Mouse (Mus musculus) G1E (cell line): ENCODE measurements around the gene 1700025F22Rik.

ENCODE experiments used
- CTCF ChIP-seq: IDR thresholded peaks from 2 replicates; pipeline ENCODE4 v1.5.1; 2012; ENCODE audit warnings: low read depth, low read length, inconsistent platforms, mixed read lengths
- POLR2AphosphoS5 ChIP-seq: IDR thresholded peaks from 2 replicates; pipeline ENCODE4 v1.6.1; 2012; ENCODE audit warnings: low read depth, low read length, inconsistent platforms; ENCODE audit not compliant: insufficient replicate concordance
- TAL1 ChIP-seq: conservative IDR thresholded peaks from 2 replicates; pipeline ENCODE4 v1.6.1; 2012; ENCODE audit warnings: low read depth, low read length, inconsistent platforms, mixed read lengths

DNA sequence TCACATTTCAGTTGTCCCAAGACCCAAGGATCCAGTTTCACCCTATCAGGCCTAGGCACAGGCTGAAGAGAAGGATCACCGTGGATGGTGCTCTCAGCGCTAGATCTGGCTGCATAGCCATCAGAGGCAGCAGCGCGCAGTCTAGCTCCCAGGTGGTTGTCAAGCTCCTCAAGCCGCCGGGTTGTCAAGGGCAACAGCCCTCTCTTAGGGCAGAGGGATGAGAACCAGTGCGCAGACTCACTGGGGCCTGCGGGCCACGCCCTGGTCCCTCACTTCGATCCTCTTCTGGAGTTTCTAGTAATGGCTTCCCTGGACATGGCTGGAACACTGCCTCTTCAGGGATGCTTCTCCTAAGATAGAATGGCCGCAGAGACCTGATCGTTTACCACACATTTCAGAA, 31.4 kb upstream of the 1700025F22Rik start, which contains the start of gene Ms4a13:
- TF ChIP-seq CTCF (no peak), TAL1 (no peak), POLR2AphosphoS5 (no peak)
